Mouse (Mus musculus): ENCODE results near the gene Plk1. TPM values are rescaled to one million over a fixed set of nuclear protein-coding genes. Genes with fewer than 3 reads are reported as not detected.
A peak's percentile ranks its signal among the peaks of the same experiment; 100 is the strongest.

Gene Plk1
- polyA plus RNA-seq, 1 experiment from 2014 or later, result 150 TPM

DNA sequence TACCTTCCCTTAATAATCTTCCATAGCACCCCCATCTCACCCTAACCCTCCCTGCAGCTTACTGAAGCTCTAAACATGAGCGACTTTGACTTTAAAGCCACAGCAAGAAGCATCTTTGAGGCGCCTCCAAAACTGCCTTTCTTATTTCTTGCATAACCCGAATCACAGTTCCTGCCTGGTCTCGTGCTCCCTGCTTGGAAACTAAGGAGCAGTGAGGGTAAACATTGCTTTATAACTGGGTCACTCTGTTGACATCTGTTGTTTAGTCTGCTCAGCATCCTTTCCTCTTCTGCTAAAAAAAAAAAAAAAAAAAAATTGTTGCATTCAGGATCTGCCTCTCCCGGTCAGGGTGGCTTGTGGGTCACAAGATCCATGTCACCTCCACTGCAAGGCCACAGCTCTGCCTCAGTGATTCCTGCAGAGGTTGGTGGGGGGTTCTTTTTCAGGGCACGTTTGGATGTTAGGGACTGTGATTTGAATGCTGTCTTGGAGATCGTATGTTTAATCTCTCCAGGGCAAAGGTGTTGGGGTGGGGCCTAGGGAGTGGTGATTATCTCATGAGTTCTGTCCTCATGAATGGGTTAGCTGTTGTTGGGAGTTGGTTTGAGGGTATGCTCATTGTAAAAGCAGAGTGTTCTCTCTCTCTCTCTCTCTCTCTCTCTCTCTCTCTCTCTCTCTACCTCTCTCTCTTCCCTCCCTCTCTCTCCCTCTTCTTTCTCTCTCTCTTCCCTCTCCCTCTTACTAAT lies 49.2 kb downstream of the Plk1 start:
- Histone ChIP-seq H3K27ac (ENCODE audit: low read length) (no peak overlapping the region), H3K9me3 (ENCODE audit: low read length) (no peaks in the 10 kb centered on the region), H3K36me3 (ENCODE audit: insufficient read depth, low read length) (no peaks in the 10 kb centered on the region), H3K9ac (replicated peaks; ENCODE audit: low read length) (no peak overlapping the region), H3K4me1 (ENCODE audit: insufficient read depth, low read length) (no peaks in the 10 kb centered on the region), H3K27me3 (ENCODE audit: insufficient read depth, low read length) (no peaks in the 10 kb centered on the region), H3K4me3 (ENCODE audit: low read length) (no peak overlapping the region), H3K4me2 (replicated peaks; ENCODE audit: low read depth, low read length) (no peak overlapping the region)
- 39% methylated on average over 7 of the region's 7 CpGs for WGBS
- ATAC-seq (ENCODE audit: low FRiP score, low TSS enrichment), result no peak

DNA sequence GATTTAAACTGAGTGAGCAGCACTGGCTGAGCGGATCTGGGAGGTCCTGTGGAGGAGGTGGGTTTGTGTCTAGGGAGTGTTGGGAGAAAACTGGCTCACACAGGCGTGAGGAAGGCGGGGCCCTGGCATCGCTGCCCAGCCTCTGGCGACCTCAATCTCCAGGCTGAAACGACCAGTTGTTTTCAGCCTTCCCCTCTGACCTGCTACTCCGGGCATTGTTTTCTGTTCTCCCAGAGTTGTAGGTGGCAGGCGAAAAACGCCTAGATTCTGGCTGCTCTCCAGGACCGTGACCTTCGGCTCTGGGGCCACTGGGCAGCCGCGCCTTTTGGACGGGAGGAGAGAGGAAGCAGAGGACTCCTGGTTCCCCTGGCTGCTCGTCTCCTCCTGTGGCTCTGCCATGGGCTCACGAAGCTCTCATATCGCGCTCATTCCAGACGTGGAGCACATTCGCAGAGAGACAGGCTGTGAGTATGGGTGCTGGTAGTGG lies 60.1 kb downstream of the Plk1 start, which contains the start of gene Chp2:
Chp2 (plus strand) TSS at position 182 of the 487 bp plus-strand sequence.
- Histone ChIP-seq H3K9ac (replicated peaks; ENCODE audit: low read length) (peak within 1 kb of the TSS; percentile 58), H3K9me3 (ENCODE audit: low read length) (no peaks in the 10 kb centered on the region), H3K4me3 (ENCODE audit: low read length) (peak within 1 kb of the TSS; percentile 35), H3K27me3 (ENCODE audit: insufficient read depth, low read length) (0 out of 2 replicates have a peak, but pooled peaks cover 2% of the 10 kb centered on the region), H3K4me1 (ENCODE audit: insufficient read depth, low read length) (peaks cover 9% of the 10 kb centered on the region), H3K4me2 (replicated peaks; ENCODE audit: low read depth, low read length) (peak within 1 kb of the TSS; percentile 61), H3K27ac (ENCODE audit: low read length) (no peak within 1 kb of the TSS), H3K36me3 (ENCODE audit: insufficient read depth, low read length) (no peaks in the 10 kb centered on the region)
- WGBS, result 13% methylated on average over 20 of the region's 20 CpGs
- ATAC-seq (ENCODE audit: low FRiP score, low TSS enrichment), result peak; percentile 85

Other genes starting within 250 kb of the Plk1 start
- gene Cog7, start 177.7 kb upstream of the Plk1 start, polyA plus RNA-seq (2015; fragmentation: Nextera tagmentation; extraction: Ambion mirVana), result 32.9 and 33.0 TPM in 2 replicates
- gene Gga2, start 138.2 kb upstream of the Plk1 start, polyA plus RNA-seq (2015; fragmentation: Nextera tagmentation; extraction: Ambion mirVana), result 89.3 and 89.6 TPM in 2 replicates
- 58.5 and 64.3 TPM in 2 replicates for gene Ubfd1, start 92.3 kb upstream of the Plk1 start, polyA plus RNA-seq (2015; fragmentation: Nextera tagmentation; extraction: Ambion mirVana)
- 18.2 and 19.4 TPM in 2 replicates for gene Ears2, start 92.2 kb upstream of the Plk1 start, polyA plus RNA-seq (2015; fragmentation: Nextera tagmentation; extraction: Ambion mirVana)
- gene Ndufab1, start 57.6 kb upstream of the Plk1 start, polyA plus RNA-seq (2015; fragmentation: Nextera tagmentation; extraction: Ambion mirVana), result 713 and 761 TPM in 2 replicates
- gene Palb2, start 26.5 kb upstream of the Plk1 start, polyA plus RNA-seq (2015; fragmentation: Nextera tagmentation; extraction: Ambion mirVana), result 15.3 and 19.2 TPM in 2 replicates
- 128 and 133 TPM in 2 replicates for gene Dctn5, start 26.4 kb upstream of the Plk1 start, polyA plus RNA-seq (2015; fragmentation: Nextera tagmentation; extraction: Ambion mirVana)
- 0.05 TPM in 1 of 2 replicates, not detected in the other for gene Ern2, start 26.8 kb downstream of the Plk1 start, polyA plus RNA-seq (2015; fragmentation: Nextera tagmentation; extraction: Ambion mirVana)
- 0.21 and 0.46 TPM in 2 replicates for gene Chp2, start 60.1 kb downstream of the Plk1 start, polyA plus RNA-seq (2015; fragmentation: Nextera tagmentation; extraction: Ambion mirVana)
- 3.5 and 4.8 TPM in 2 replicates for gene Prkcb, start 129.3 kb downstream of the Plk1 start, polyA plus RNA-seq (2015; fragmentation: Nextera tagmentation; extraction: Ambion mirVana)